15 mouse cellular contexts compared by ENCODE assay signal in the genomic region with DNA sequence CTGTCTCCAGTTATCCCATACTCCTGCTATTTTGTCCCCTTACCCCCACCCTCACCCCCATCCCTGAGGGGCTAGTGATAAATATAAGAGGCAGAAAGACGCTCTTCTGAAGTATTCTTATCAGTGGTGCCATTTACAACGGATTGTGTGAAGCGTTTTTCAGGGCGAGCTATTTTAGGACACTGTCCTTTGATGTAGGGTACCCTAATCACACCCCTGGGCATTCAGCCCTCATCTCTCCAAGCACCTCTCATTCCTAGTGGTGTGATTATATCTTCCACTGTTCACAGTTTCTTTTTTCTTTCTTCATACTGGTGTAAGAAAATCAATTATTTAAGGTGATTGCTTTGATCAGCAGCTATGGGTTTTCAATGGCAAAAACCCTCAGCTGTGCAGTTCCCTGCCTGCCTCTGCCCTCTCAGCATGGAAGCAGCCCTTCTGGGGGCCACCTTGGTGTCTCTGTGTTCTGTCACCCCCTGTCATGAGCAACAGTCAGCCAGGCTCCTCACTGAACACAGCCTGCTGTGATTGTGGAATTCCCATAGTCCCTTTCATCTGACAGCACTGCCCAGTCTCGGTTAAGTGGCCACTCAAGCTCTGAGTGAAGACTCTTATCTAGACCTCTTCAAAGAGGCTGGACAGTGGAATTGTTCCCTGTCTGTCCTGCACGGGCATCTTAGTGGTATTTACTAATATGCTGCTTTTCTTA.
DNase-seq lines count a peak whose midpoint lies in the region; ATAC-seq lines count a peak whose summit lies in the region.
"Had no signal": no experiment of that assay in that cellular context is flagged by ENCODE, and none has a peak within 500 bp of the region (broad histone marks: within the 10 kb centered on the region; RNA-seq: fewer than 3 reads in every experiment).

No protein-coding gene starts in this region.

- H3K36me3 ChIP-seq in heart, embryonic 13.5 days, result no peaks in the 10 kb centered on the region
- no peaks in the 10 kb centered on the region for H3K36me3 ChIP-seq in lung, embryonic 16.5 days (ENCODE audit: control insufficient read depth, insufficient read depth, low read length)
- H3K36me3 ChIP-seq: embryonic facial prominence, embryonic 13.5 days; G1E had no signal

- peak; percentile 71; the same call in 1 of the 2 replicates for ATAC-seq in heart, embryonic 13.5 days (ENCODE audit: extremely low read depth, insufficient number of reproducible peaks, low FRiP score, low TSS enrichment)
- peak; percentile 47; the same call in 1 of the 2 replicates for ATAC-seq in lung, embryonic 16.5 days (ENCODE audit: low read depth)
- ATAC-seq: hindbrain, postnatal 0 days had no signal

- H3K27me3 ChIP-seq in heart, embryonic 13.5 days (replicated peaks), result no peaks in the 10 kb centered on the region
- no peaks in the 10 kb centered on the region for H3K27me3 ChIP-seq in lung, embryonic 16.5 days (ENCODE audit: control insufficient read depth, insufficient read depth, low read depth, low read length)
- H3K27me3 ChIP-seq: embryonic facial prominence, embryonic 13.5 days had no signal

- DNase-seq in heart, postnatal 14 days, result no peak
- peak; percentile 88 for DNase-seq in retina, postnatal 1 day
- DNase-seq in retina, embryonic 14.5 days (ENCODE audit: low spot score), result no peak
- DNase-seq in adrenal gland, postnatal 14 days, result no peak
- no peak for DNase-seq in spleen, postnatal 10 days (ENCODE audit: low spot score in 2 of 2)
- DNase-seq: adrenal gland, postnatal 25 days; cerebellum, postnatal 14 days; gastrocnemius, postnatal 36 days; right cerebral cortex, postnatal 14 days had no signal

- peak overlapping the region; percentile 48 for H3K4me2 ChIP-seq in heart, embryonic 13.5 days
- H3K4me2 ChIP-seq in lung, embryonic 16.5 days (ENCODE audit: low read depth, low read length), result no peak overlapping the region
- H3K4me2 ChIP-seq: embryonic facial prominence, embryonic 13.5 days had no signal

- H3K9me3 ChIP-seq in heart, embryonic 13.5 days, result 0 out of 2 replicates have a peak, but pooled peaks cover 3% of the 10 kb centered on the region
- no peaks in the 10 kb centered on the region for H3K9me3 ChIP-seq in lung, embryonic 16.5 days (ENCODE audit: control insufficient read depth, low read length)
- H3K9me3 ChIP-seq: embryonic facial prominence, embryonic 13.5 days had no signal

- H3K9ac ChIP-seq in heart, embryonic 13.5 days, result no peak overlapping the region
- H3K9ac ChIP-seq in lung, embryonic 16.5 days (ENCODE audit: low read length), result no peak overlapping the region
- H3K9ac ChIP-seq: embryonic facial prominence, embryonic 13.5 days had no signal

- intact Hi-C loops in heart, postnatal 14 days (cut with DNase I), result no loop called here

- no peak overlapping the region for H3K4me3 ChIP-seq in heart, embryonic 13.5 days
- H3K4me3 ChIP-seq in lung, embryonic 16.5 days (ENCODE audit: low read length), result no peak overlapping the region
- H3K4me3 ChIP-seq: embryonic facial prominence, embryonic 13.5 days; left cerebral cortex, adult 2 months had no signal

- H3K27ac ChIP-seq in heart, embryonic 13.5 days (replicated peaks), result peak overlapping the region; percentile 80
- H3K27ac ChIP-seq in lung, embryonic 16.5 days (ENCODE audit: low read length), result no peak overlapping the region
- H3K27ac ChIP-seq: embryonic facial prominence, embryonic 13.5 days; hindbrain, postnatal 0 days; left cerebral cortex, adult 2 months had no signal

- WGBS in heart, embryonic 13.5 days, result 4% methylated on average over 6 of the region's 6 CpGs
- WGBS in lung, embryonic 16.5 days, result 20% methylated on average over 6 of the region's 6 CpGs

- peaks cover 43% of the 10 kb centered on the region for H3K4me1 ChIP-seq in heart, embryonic 13.5 days
- H3K4me1 ChIP-seq in lung, embryonic 16.5 days (replicated peaks; ENCODE audit: control insufficient read depth, insufficient read depth, low read length), result peaks cover 18% of the 10 kb centered on the region
- H3K4me1 ChIP-seq: embryonic facial prominence, embryonic 13.5 days had no signal
